Mouse (Mus musculus) brain, adult 2 months (tissue): ENCODE measurements at regions not wholly inside any gene's neighbourhood (a gene's known extent, or its start where the extent isn't known, plus 50 kb on each side); places are given as distances from the start of the nearest gene placed in this dataset.

Experiments used
- DNase-seq: peaks from one replicate; pipeline ENCODE4 v3.0.0; 2011; ENCODE audit warnings: low read depth, low spot score

DNA sequence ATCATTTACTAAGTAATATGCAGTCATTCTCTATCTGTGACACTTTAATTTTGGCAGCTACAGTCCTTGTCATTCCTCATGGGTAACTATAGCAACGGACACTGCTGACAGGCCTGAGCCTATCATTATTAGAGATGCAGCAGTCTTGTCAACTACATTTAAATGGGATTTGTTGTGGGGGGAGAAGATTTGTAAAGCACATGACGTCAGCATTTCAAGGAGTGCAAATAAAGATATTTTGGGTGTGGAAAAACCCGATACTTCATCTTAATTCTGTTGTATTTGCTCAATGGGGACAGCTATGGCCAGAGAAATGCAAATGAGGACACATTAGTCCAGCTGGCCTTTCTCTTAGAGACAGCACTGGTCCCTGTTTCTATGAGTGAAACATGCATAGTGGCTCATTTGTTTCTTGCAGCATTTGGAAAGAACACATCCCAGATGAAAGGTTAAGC lies 55.5 kb upstream of the Kcne4 start:
- peak; percentile 48 for DNase-seq
